Mouse (Mus musculus) neutrophil, adult 5-6 weeks (primary cell): ENCODE results near the gene Prpf8. TPM values are rescaled to one million over a fixed set of nuclear protein-coding genes. Genes with fewer than 3 reads are reported as not detected.
"Not testable (repeated sequence)": the region's sequence is repeated elsewhere in the genome, so short reads cannot be mapped to it uniquely, and the experiment has no call there.

Source experiments
- ATAC-seq: fragments of 151-379, 151-347 bp; 2 replicates; pipeline ENCODE4 v1.8.0; 2017; ENCODE audit warnings: mild to moderate bottlenecking, moderate TSS enrichment; ENCODE audit not compliant: insufficient number of reproducible peaks, poor library complexity, low FRiP score, severe bottlenecking; ENCODE audit errors: extremely low read depth
- total RNA-seq: library from RNA; stranded (forward); fragments of 200-1000 nt; gene quantifications from 2 replicates; pipeline ENCODE4 v1.2.3, GENCODE M21; 2017

Prpf8 gene
- total RNA-seq, 1 experiment from 2014 or later, result 91.5 TPM

- ATAC-seq, result no peak
Observed at GRCm38 (mm10) chr11:75544713-75545112, 58.1 kb downstream of the Prpf8 start.

GRCm38 (mm10) chr11:75546057-75546456 lies 59.4 kb downstream of the Prpf8 start:
- no peak for ATAC-seq

GRCm38 (mm10) chr11:75549658-75550111 lies 63.1 kb downstream of the Prpf8 start:
- ATAC-seq, result no peak

- ATAC-seq, result no peak
Observed at GRCm38 (mm10) chr11:75550200-75550946, 63.8 kb downstream of the Prpf8 start.

- ATAC-seq, result no peak
Observed at GRCm38 (mm10) chr11:75551321-75551720, 64.7 kb downstream of the Prpf8 start.

- no peak for ATAC-seq
Observed at GRCm38 (mm10) chr11:75551961-75552441, 65.4 kb downstream of the Prpf8 start.

GRCm38 (mm10) chr11:75552906-75553482 lies 66.4 kb downstream of the Prpf8 start:
- no peak for ATAC-seq

GRCm38 (mm10) chr11:75556006-75556405 lies 69.4 kb downstream of the Prpf8 start:
- not testable (repeated sequence) for ATAC-seq

GRCm38 (mm10) chr11:75557142-75557541 lies 70.5 kb downstream of the Prpf8 start:
- ATAC-seq, result no peak

- ATAC-seq, result peak; percentile 24; the same call in 1 of the 2 replicates
Observed at GRCm38 (mm10) chr11:75558101-75558500, 71.5 kb downstream of the Prpf8 start.

Other genes with a start within 250 kb of the Prpf8 start
- gene Rpa1, start 138.5 kb upstream of the Prpf8 start, total RNA-seq, result 77.9 and 81.3 TPM in 2 replicates
- 13.8 and 14.0 TPM in 2 replicates for gene Smyd4, start 138.4 kb upstream of the Prpf8 start, total RNA-seq
- gene Serpinf1, start 64.1 kb upstream of the Prpf8 start, total RNA-seq, result not detected in 2 replicates
- gene Serpinf2, start 47.2 kb upstream of the Prpf8 start, total RNA-seq, result 0.47 and 1.2 TPM in 2 replicates
- gene Wdr81, start 32.1 kb upstream of the Prpf8 start, total RNA-seq, result 16.3 and 17.8 TPM in 2 replicates
- gene Tlcd2, start 25.1 kb upstream of the Prpf8 start, total RNA-seq, result 3.3 and 5.6 TPM in 2 replicates
- 0.86 TPM in 1 of 2 replicates, not detected in the other for gene Rilp, start 23.3 kb downstream of the Prpf8 start, total RNA-seq
- gene Scarf1, start 26.7 kb downstream of the Prpf8 start, total RNA-seq, result not detected in 2 replicates
- gene Slc43a2, start 44.9 kb downstream of the Prpf8 start, total RNA-seq, result 44.0 and 48.4 TPM in 2 replicates
- 88.9 and 113 TPM in 2 replicates for gene Pitpna, start 101.3 kb downstream of the Prpf8 start, total RNA-seq
- 119 and 128 TPM in 2 replicates for gene Inpp5k, start 144.2 kb downstream of the Prpf8 start, total RNA-seq
- 153 and 163 TPM in 2 replicates for gene Myo1c, start 163.7 kb downstream of the Prpf8 start, total RNA-seq
- 80.4 and 102 TPM in 2 replicates for gene Crk, start 192.4 kb downstream of the Prpf8 start, total RNA-seq
- 141 and 162 TPM in 2 replicates for gene Ywhae, start 246.1 kb downstream of the Prpf8 start, total RNA-seq